Mouse (Mus musculus) lung, embryonic 15.5 days (tissue): ENCODE measurements around the gene Calm2. TPM values are rescaled to one million over a fixed set of nuclear protein-coding genes. Genes with fewer than 3 reads are reported as not detected.

Source experiments
- ATAC-seq: fragments of 200-750 bp; cut with Nextera tagmentation; 2 replicates; pipeline ENCODE4 v1.8.0; 2017; ENCODE audit warnings: moderate number of reproducible peaks, borderline replicate concordance; ENCODE audit not compliant: low FRiP score, low TSS enrichment; ENCODE audit errors: extremely low read depth
- H3K27ac ChIP-seq: fragments of 300-500 bp; sonication (generic); 2 replicates; pipeline ENCODE4 v1.5.1; 2015; ENCODE audit warnings: moderate library complexity, mild to moderate bottlenecking, inconsistent platforms
- H3K27me3 ChIP-seq: fragments of 300-500 bp; sonication (generic); 2 replicates; pipeline ENCODE4 v1.6.1; 2015; ENCODE audit warnings: inconsistent platforms
- H3K36me3 ChIP-seq: fragments of 300-500 bp; sonication (generic); 2 replicates; pipeline ENCODE4 v1.6.1; 2015; ENCODE audit warnings: inconsistent platforms
- H3K4me1 ChIP-seq: fragments of 300-500 bp; sonication (generic); 2 replicates; pipeline ENCODE4 v1.6.1; 2015; ENCODE audit warnings: inconsistent platforms
- H3K4me2 ChIP-seq: fragments of 300-500 bp; sonication (generic); 2 replicates; pipeline ENCODE4 v1.6.1; 2015; ENCODE audit warnings: inconsistent platforms, mild to moderate bottlenecking, moderate library complexity
- H3K4me3 ChIP-seq: fragments of 300-500 bp; sonication (generic); 2 replicates; pipeline ENCODE4 v1.5.1; 2015; ENCODE audit warnings: mild to moderate bottlenecking, inconsistent platforms
- H3K9ac ChIP-seq: fragments of 300-500 bp; sonication (generic); 2 replicates; pipeline ENCODE4 v1.6.1; 2015; ENCODE audit warnings: inconsistent platforms
- H3K9me3 ChIP-seq: fragments of 300-500 bp; sonication (generic); 2 replicates; pipeline ENCODE4 v1.6.1; 2016; ENCODE audit warnings: inconsistent platforms
- WGBS: fragments of 180-500 bp; shearing (Covaris S2); methylation state at CpG from one replicate; pipeline ENCODE4 v1.1.7; 2015; 5-methylcytosine and 5-hydroxymethylcytosine counted together
- polyA plus RNA-seq: library from polyadenylated mRNA; unstranded; fragments of >200 nt; fragmentation: Nextera tagmentation; extraction: Ambion mirVana; gene quantifications from 2 replicates; pipeline ENCODE4 v1.2.1, GENCODE M21; 2015

Gene Calm2
- polyA plus RNA-seq, 1 experiment from 2014 or later = 944 TPM

DNA sequence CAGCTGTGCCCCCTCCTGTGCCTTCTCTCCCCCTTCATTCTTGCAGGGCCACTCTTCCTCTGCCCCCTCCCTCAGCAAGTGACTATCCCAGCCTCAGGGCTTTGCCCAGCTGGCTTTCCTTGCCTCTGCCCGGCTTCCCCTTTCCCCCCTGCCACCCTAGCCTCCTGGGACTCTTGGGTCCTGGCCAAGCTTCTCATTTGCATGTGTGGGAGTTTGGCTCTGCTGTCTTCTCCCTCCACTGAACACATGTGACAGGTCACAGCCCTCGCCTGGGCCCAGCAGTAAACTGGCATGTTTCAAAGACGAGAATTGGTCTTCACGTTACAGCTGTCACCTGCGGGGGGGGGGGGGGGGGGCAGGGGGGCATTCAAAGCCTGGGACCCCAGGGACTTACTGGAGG lies 59.7 kb downstream of the Calm2 start:
- no peak overlapping the region for H3K27ac ChIP-seq
- ATAC-seq = no peak
- H3K4me1 ChIP-seq = peaks cover 17% of the 10 kb centered on the region
- H3K9me3 ChIP-seq = no peaks in the 10 kb centered on the region
- no peak overlapping the region for H3K4me2 ChIP-seq
- WGBS = 23% methylated on average over 5 of the region's 5 CpGs
- no peak overlapping the region for H3K4me3 ChIP-seq
- H3K9ac ChIP-seq = no peak overlapping the region
- H3K27me3 ChIP-seq = no peaks in the 10 kb centered on the region
- H3K36me3 ChIP-seq = no peaks in the 10 kb centered on the region

DNA sequence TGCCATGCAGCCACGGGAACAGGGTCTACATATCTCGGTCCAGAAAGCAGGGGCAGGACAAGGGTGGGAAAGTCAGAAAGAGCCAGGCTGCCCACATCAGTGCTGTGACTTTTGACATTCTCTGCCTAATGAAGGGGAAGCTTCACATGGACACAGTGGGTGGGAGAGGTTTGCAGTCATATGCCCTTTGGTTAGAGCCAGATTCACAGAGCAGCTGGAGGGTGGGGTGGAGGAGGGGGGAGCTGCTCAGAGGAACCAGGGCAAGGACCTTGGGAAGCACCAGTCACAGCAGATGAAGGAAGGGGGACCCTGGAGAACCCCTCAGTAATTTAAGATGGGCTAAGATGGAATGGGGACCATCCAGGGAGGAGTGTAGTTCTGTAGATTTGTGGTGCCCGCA lies 60.9 kb downstream of the Calm2 start:
- Histone ChIP-seq H3K36me3 (no peaks in the 10 kb centered on the region), H3K4me2 (no peak overlapping the region), H3K9me3 (no peaks in the 10 kb centered on the region), H3K4me3 (no peak overlapping the region), H3K27ac (no peak overlapping the region), H3K27me3 (no peaks in the 10 kb centered on the region), H3K4me1 (peaks cover 8% of the 10 kb centered on the region), H3K9ac (no peak overlapping the region)
- no peak for ATAC-seq
- 77% methylated on average over 3 of the region's 3 CpGs for WGBS

Other genes with a start within 250 kb of the Calm2 start
- gene Mcfd2, start 181.0 kb downstream of the Calm2 start, polyA plus RNA-seq = 116 and 122 TPM in 2 replicates
- 7.3 TPM in 2 replicates for gene Ttc7, start 164.0 kb downstream of the Calm2 start, polyA plus RNA-seq
- not detected in 2 replicates for gene Stpg4, start 19.2 kb downstream of the Calm2 start, polyA plus RNA-seq
- 344 and 355 TPM in 2 replicates for gene Epcam, start 189.0 kb upstream of the Calm2 start, polyA plus RNA-seq
- 78.7 and 79.2 TPM in 2 replicates for gene Msh2, start 225.4 kb upstream of the Calm2 start, polyA plus RNA-seq